Mouse (Mus musculus): ENCODE data around the gene Ubtd1.

- no peak for TF ChIP-seq CTCF (conservative IDR thresholded peaks at IDR 0.05; ENCODE audit: low read length)
- no peak for TF ChIP-seq POU5F1 (IDR thresholded peaks at IDR 0.05; ENCODE audit: borderline replicate concordance, low read length)
Measured at GRCm38 (mm10) chr19:41985994-41986393, 4.4 kb downstream of the Ubtd1 start.

Data from E14TG2a.4 (cell line).